Mouse (Mus musculus): ENCODE measurements around the gene Glipr1l3. TPM values are rescaled to one million over a fixed set of nuclear protein-coding genes. Genes with fewer than 3 reads are reported as not detected.
A peak's percentile ranks its signal among the peaks of the same experiment; 100 is the strongest.
"Not testable (repeated sequence)": the region's sequence is repeated elsewhere in the genome, so short reads cannot be mapped to it uniquely, and the experiment has no call there.

The Glipr1l3 gene
- polyA plus RNA-seq, 1 experiment from 2014 or later: 0.17 TPM

GRCm38 (mm10) chr10:112105785-112106184 is 54.3 kb downstream of the Glipr1l3 start:
- WGBS: 8% methylated on average over 5 of the region's 5 CpGs
- peak; percentile 59 for DNase-seq (ENCODE audit: low spot score)
- not testable (repeated sequence) for H3K27me3 ChIP-seq (ENCODE audit: insufficient read depth, poor library complexity, severe bottlenecking)

More at GRCm38 (mm10) chr10:112105785-112106184, 54.3 kb downstream of the Glipr1l3 start:
- not testable (repeated sequence) for H3K36me3 ChIP-seq; H3K4me1 ChIP-seq (replicated peaks); H3K27ac ChIP-seq; H3K4me3 ChIP-seq
- peaks cover 16% of the 10 kb centered on the region; the same call in 1 of the 2 replicates for H3K9me3 ChIP-seq

Other genes starting within 250 kb of the Glipr1l3 start
- gene Krr1, start 187.7 kb downstream of the Glipr1l3 start, polyA plus RNA-seq (2016; fragmentation: Nextera tagmentation; extraction: Ambion mirVana): 42.9 and 55.4 TPM in 2 replicates
- 0.68 and 0.69 TPM in 2 replicates for gene Glipr1, start 157.7 kb downstream of the Glipr1l3 start, polyA plus RNA-seq (2016; fragmentation: Nextera tagmentation; extraction: Ambion mirVana)
- gene Glipr1l1, start 100.1 kb downstream of the Glipr1l3 start, polyA plus RNA-seq (2016; fragmentation: Nextera tagmentation; extraction: Ambion mirVana): not detected in 2 replicates
- gene Glipr1l2, start 77.0 kb downstream of the Glipr1l3 start, polyA plus RNA-seq (2016; fragmentation: Nextera tagmentation; extraction: Ambion mirVana): not detected in 2 replicates
- gene Caps2, start 3.3 kb upstream of the Glipr1l3 start, polyA plus RNA-seq (2016; fragmentation: Nextera tagmentation; extraction: Ambion mirVana): 0.42 and 0.54 TPM in 2 replicates
- gene Kcnc2, start 110.8 kb upstream of the Glipr1l3 start, polyA plus RNA-seq (2016; fragmentation: Nextera tagmentation; extraction: Ambion mirVana): 0.81 and 0.93 TPM in 2 replicates